Mouse (Mus musculus): Measurements from ENCODE around the gene Efcab11. TPM values are rescaled to one million over a fixed set of nuclear protein-coding genes. Genes with fewer than 3 reads are reported as not detected.

Efcab11 gene
- polyA plus RNA-seq, 1 experiment from 2014 or later = 7.1 TPM

GRCm38 (mm10) chr12:99752986-99753385 lies 131.3 kb downstream of the Efcab11 start:
- no peak for ATAC-seq
- Histone ChIP-seq H3K27ac (ENCODE audit: low read length) (no peak overlapping the region), H3K4me3 (replicated peaks; ENCODE audit: low read length) (no peak overlapping the region), H3K36me3 (ENCODE audit: control insufficient read depth, insufficient read depth) (no peaks in the 10 kb centered on the region), H3K27me3 (replicated peaks; ENCODE audit: control insufficient read depth, insufficient read depth, low read length) (no peaks in the 10 kb centered on the region), H3K4me2 (ENCODE audit: low read length) (no peak overlapping the region), H3K4me1 (replicated peaks; ENCODE audit: control insufficient read depth, insufficient read depth, low read length) (peaks cover 19% of the 10 kb centered on the region), H3K9ac (replicated peaks; ENCODE audit: low read depth, low read length) (no peak overlapping the region), H3K9me3 (ENCODE audit: control insufficient read depth, low read length) (no peaks in the 10 kb centered on the region)
- 89% methylated on average over 11 of the region's 11 CpGs for WGBS

GRCm38 (mm10) chr12:99749391-99749790 lies 134.8 kb downstream of the Efcab11 start:
- Histone ChIP-seq H3K27ac (ENCODE audit: low read length) (no peak overlapping the region), H3K9ac (replicated peaks; ENCODE audit: low read depth, low read length) (no peak overlapping the region), H3K36me3 (ENCODE audit: control insufficient read depth, insufficient read depth) (no peaks in the 10 kb centered on the region), H3K4me3 (replicated peaks; ENCODE audit: low read length) (no peak overlapping the region), H3K9me3 (ENCODE audit: control insufficient read depth, low read length) (no peaks in the 10 kb centered on the region), H3K4me1 (replicated peaks; ENCODE audit: control insufficient read depth, insufficient read depth, low read length) (no peaks in the 10 kb centered on the region), H3K27me3 (replicated peaks; ENCODE audit: control insufficient read depth, insufficient read depth, low read length) (no peaks in the 10 kb centered on the region), H3K4me2 (ENCODE audit: low read length) (no peak overlapping the region)
- WGBS = 81% methylated on average over 3 of the region's 3 CpGs
- no peak for ATAC-seq

- no peak overlapping the region for H3K4me3 ChIP-seq (replicated peaks; ENCODE audit: low read length)
- no peaks in the 10 kb centered on the region for H3K27me3 ChIP-seq (replicated peaks; ENCODE audit: control insufficient read depth, insufficient read depth, low read length)
- no peaks in the 10 kb centered on the region for H3K9me3 ChIP-seq (ENCODE audit: control insufficient read depth, low read length)
- no peak overlapping the region for H3K27ac ChIP-seq (ENCODE audit: low read length)
- no peaks in the 10 kb centered on the region for H3K36me3 ChIP-seq (ENCODE audit: control insufficient read depth, insufficient read depth)
- H3K4me1 ChIP-seq (replicated peaks; ENCODE audit: control insufficient read depth, insufficient read depth, low read length) = no peaks in the 10 kb centered on the region
- H3K4me2 ChIP-seq (ENCODE audit: low read length) = no peak overlapping the region
- no peak for ATAC-seq
- no peak overlapping the region for H3K9ac ChIP-seq (replicated peaks; ENCODE audit: low read depth, low read length)
- 91% methylated on average over 8 of the region's 8 CpGs for WGBS
Measured at GRCm38 (mm10) chr12:99741631-99742030, 142.6 kb downstream of the Efcab11 start.

GRCm38 (mm10) chr12:99739211-99739610 lies 145.0 kb downstream of the Efcab11 start:
- Histone ChIP-seq H3K4me1 (replicated peaks; ENCODE audit: control insufficient read depth, insufficient read depth, low read length) (peaks cover 5% of the 10 kb centered on the region), H3K27ac (ENCODE audit: low read length) (no peak overlapping the region), H3K9me3 (ENCODE audit: control insufficient read depth, low read length) (no peaks in the 10 kb centered on the region), H3K4me3 (replicated peaks; ENCODE audit: low read length) (no peak overlapping the region), H3K9ac (replicated peaks; ENCODE audit: low read depth, low read length) (no peak overlapping the region), H3K36me3 (ENCODE audit: control insufficient read depth, insufficient read depth) (no peaks in the 10 kb centered on the region), H3K4me2 (ENCODE audit: low read length) (no peak overlapping the region), H3K27me3 (replicated peaks; ENCODE audit: control insufficient read depth, insufficient read depth, low read length) (no peaks in the 10 kb centered on the region)
- 38% methylated on average over 5 of the region's 5 CpGs for WGBS
- no peak for ATAC-seq

- peaks cover 5% of the 10 kb centered on the region for H3K4me1 ChIP-seq (replicated peaks; ENCODE audit: control insufficient read depth, insufficient read depth, low read length)
- H3K36me3 ChIP-seq (ENCODE audit: control insufficient read depth, insufficient read depth) = no peaks in the 10 kb centered on the region
- no peak overlapping the region for H3K27ac ChIP-seq (ENCODE audit: low read length)
- no peak overlapping the region for H3K4me3 ChIP-seq (replicated peaks; ENCODE audit: low read length)
- H3K9me3 ChIP-seq (ENCODE audit: control insufficient read depth, low read length) = no peaks in the 10 kb centered on the region
- WGBS = 89% methylated on average over 6 of the region's 6 CpGs
- H3K4me2 ChIP-seq (ENCODE audit: low read length) = no peak overlapping the region
- no peak for ATAC-seq
- H3K9ac ChIP-seq (replicated peaks; ENCODE audit: low read depth, low read length) = no peak overlapping the region
- no peaks in the 10 kb centered on the region for H3K27me3 ChIP-seq (replicated peaks; ENCODE audit: control insufficient read depth, insufficient read depth, low read length)
Measured at GRCm38 (mm10) chr12:99738256-99738655, 146.0 kb downstream of the Efcab11 start.

GRCm38 (mm10) chr12:99736971-99737370 lies 147.3 kb downstream of the Efcab11 start:
- Histone ChIP-seq H3K27ac (ENCODE audit: low read length) (no peak overlapping the region), H3K4me2 (ENCODE audit: low read length) (no peak overlapping the region), H3K9ac (replicated peaks; ENCODE audit: low read depth, low read length) (no peak overlapping the region), H3K4me3 (replicated peaks; ENCODE audit: low read length) (no peak overlapping the region), H3K27me3 (replicated peaks; ENCODE audit: control insufficient read depth, insufficient read depth, low read length) (no peaks in the 10 kb centered on the region), H3K36me3 (ENCODE audit: control insufficient read depth, insufficient read depth) (no peaks in the 10 kb centered on the region), H3K4me1 (replicated peaks; ENCODE audit: control insufficient read depth, insufficient read depth, low read length) (peaks cover 5% of the 10 kb centered on the region), H3K9me3 (ENCODE audit: control insufficient read depth, low read length) (no peaks in the 10 kb centered on the region)
- WGBS = 43% methylated on average over 3 of the region's 3 CpGs
- 0 out of 2 replicates have a peak, but pooled peaks have one; percentile 38 for ATAC-seq

GRCm38 (mm10) chr12:99735172-99735571 lies 149.1 kb downstream of the Efcab11 start:
- Histone ChIP-seq H3K36me3 (ENCODE audit: control insufficient read depth, insufficient read depth) (no peaks in the 10 kb centered on the region), H3K4me3 (replicated peaks; ENCODE audit: low read length) (no peak overlapping the region), H3K9me3 (ENCODE audit: control insufficient read depth, low read length) (no peaks in the 10 kb centered on the region), H3K4me1 (replicated peaks; ENCODE audit: control insufficient read depth, insufficient read depth, low read length) (peaks cover 5% of the 10 kb centered on the region), H3K9ac (replicated peaks; ENCODE audit: low read depth, low read length) (no peak overlapping the region), H3K27ac (ENCODE audit: low read length) (no peak overlapping the region), H3K27me3 (replicated peaks; ENCODE audit: control insufficient read depth, insufficient read depth, low read length) (no peaks in the 10 kb centered on the region), H3K4me2 (ENCODE audit: low read length) (0 out of 2 replicates have a peak overlapping the region, but pooled peaks have one; percentile 11)
- peak; percentile 47; the same call in 1 of the 2 replicates for ATAC-seq
- 16% methylated on average over 10 of the region's 10 CpGs for WGBS

GRCm38 (mm10) chr12:99724206-99724605 lies 160.0 kb downstream of the Efcab11 start:
- no peak overlapping the region for H3K9ac ChIP-seq (replicated peaks; ENCODE audit: low read depth, low read length)
- no peak overlapping the region for H3K4me3 ChIP-seq (replicated peaks; ENCODE audit: low read length)
- H3K4me1 ChIP-seq (replicated peaks; ENCODE audit: control insufficient read depth, insufficient read depth, low read length) = peaks cover 11% of the 10 kb centered on the region
- H3K9me3 ChIP-seq (ENCODE audit: control insufficient read depth, low read length) = no peaks in the 10 kb centered on the region
- H3K27ac ChIP-seq (ENCODE audit: low read length) = no peak overlapping the region
- no peak overlapping the region for H3K4me2 ChIP-seq (ENCODE audit: low read length)
- H3K36me3 ChIP-seq (ENCODE audit: control insufficient read depth, insufficient read depth) = no peaks in the 10 kb centered on the region
- ATAC-seq = no peak
- WGBS = 98% methylated on average over 12 of the region's 12 CpGs
- H3K27me3 ChIP-seq (replicated peaks; ENCODE audit: control insufficient read depth, insufficient read depth, low read length) = no peaks in the 10 kb centered on the region

GRCm38 (mm10) chr12:99723791-99724190 lies 160.4 kb downstream of the Efcab11 start:
- Histone ChIP-seq H3K27ac (ENCODE audit: low read length) (no peak overlapping the region), H3K4me3 (replicated peaks; ENCODE audit: low read length) (no peak overlapping the region), H3K9me3 (ENCODE audit: control insufficient read depth, low read length) (no peaks in the 10 kb centered on the region), H3K4me2 (ENCODE audit: low read length) (no peak overlapping the region), H3K9ac (replicated peaks; ENCODE audit: low read depth, low read length) (no peak overlapping the region), H3K27me3 (replicated peaks; ENCODE audit: control insufficient read depth, insufficient read depth, low read length) (no peaks in the 10 kb centered on the region), H3K36me3 (ENCODE audit: control insufficient read depth, insufficient read depth) (no peaks in the 10 kb centered on the region), H3K4me1 (replicated peaks; ENCODE audit: control insufficient read depth, insufficient read depth, low read length) (peaks cover 11% of the 10 kb centered on the region)
- WGBS = 56% methylated on average over 8 of the region's 8 CpGs
- ATAC-seq = no peak

- H3K9me3 ChIP-seq (ENCODE audit: control insufficient read depth, low read length) = no peaks in the 10 kb centered on the region
- no peak for ATAC-seq
Measured at GRCm38 (mm10) chr12:99721318-99721717, 162.9 kb downstream of the Efcab11 start.

More at GRCm38 (mm10) chr12:99721318-99721717, 162.9 kb downstream of the Efcab11 start:
- Histone ChIP-seq H3K4me1 (replicated peaks; ENCODE audit: control insufficient read depth, insufficient read depth, low read length) (peaks cover 11% of the 10 kb centered on the region), H3K27me3 (replicated peaks; ENCODE audit: control insufficient read depth, insufficient read depth, low read length) (no peaks in the 10 kb centered on the region), H3K4me2 (ENCODE audit: low read length) (no peak overlapping the region), H3K4me3 (replicated peaks; ENCODE audit: low read length) (no peak overlapping the region), H3K36me3 (ENCODE audit: control insufficient read depth, insufficient read depth) (no peaks in the 10 kb centered on the region), H3K27ac (ENCODE audit: low read length) (no peak overlapping the region), H3K9ac (replicated peaks; ENCODE audit: low read depth, low read length) (no peak overlapping the region)
- 73% methylated on average over 10 of the region's 10 CpGs for WGBS

Data from forebrain, embryonic 16.5 days (tissue).